Mouse (Mus musculus) CH12.LX (cell line): ENCODE results near the gene H2-DMa.

ENCODE experiments used
- CTCF ChIP-seq, 2 experiments: IDR thresholded peaks in 1 of 2; conservative IDR thresholded peaks in 1 of 2; 2 replicates each; pipeline ENCODE4 v1.5.1; 2011 to 2012; ENCODE audit warnings: low read depth in 2 of 2, low read length in 2 of 2, improper control_type of control experiment in 1 of 2, inconsistent platforms in 1 of 2, mild to moderate bottlenecking in 1 of 2, moderate library complexity in 1 of 2
- EP300 ChIP-seq: IDR thresholded peaks from 2 replicates; pipeline ENCODE4 v1.6.1; 2011; ENCODE audit warnings: low read length, improper control_type of control experiment
- ETS1 ChIP-seq: conservative IDR thresholded peaks from 2 replicates; pipeline ENCODE4 v1.6.1; 2012; ENCODE audit warnings: low read depth, mild to moderate bottlenecking, inconsistent platforms, low read length, improper control_type of control experiment, moderate library complexity
- GABPA ChIP-seq: IDR thresholded peaks from 2 replicates; pipeline ENCODE4 v1.6.1; 2012; ENCODE audit warnings: low read depth, low read length, improper control_type of control experiment, inconsistent platforms; ENCODE audit not compliant: insufficient replicate concordance
- HCFC1 ChIP-seq: IDR thresholded peaks from 2 replicates; pipeline ENCODE4 v1.6.1; 2012; ENCODE audit warnings: low read depth, mild to moderate bottlenecking, inconsistent platforms, low read length, improper control_type of control experiment
- IRF4 ChIP-seq: IDR thresholded peaks from 2 replicates; pipeline ENCODE4 v1.6.1; 2014; ENCODE audit warnings: low read depth, mild to moderate bottlenecking, inconsistent platforms, low read length, improper control_type of control experiment
- MAZ ChIP-seq: IDR thresholded peaks from 2 replicates; pipeline ENCODE4 v1.6.1; 2012; ENCODE audit warnings: low read depth, mild to moderate bottlenecking, inconsistent platforms, low read length, improper control_type of control experiment, moderate library complexity
- MYC ChIP-seq: IDR thresholded peaks from 2 replicates; pipeline ENCODE4 v1.6.1; 2011; ENCODE audit warnings: low read depth, mild to moderate bottlenecking, improper control_type of control experiment, low read length
- POLR2A ChIP-seq: IDR thresholded peaks from 2 replicates; pipeline ENCODE4 v1.6.1; 2011; ENCODE audit warnings: low read depth, mild to moderate bottlenecking, improper control_type of control experiment, low read length
- POLR2AphosphoS2 ChIP-seq: IDR thresholded peaks from 2 replicates; pipeline ENCODE4 v1.6.1; 2011; ENCODE audit warnings: low read depth, low read length, improper control_type of control experiment
- TBP ChIP-seq: conservative IDR thresholded peaks from 2 replicates; pipeline ENCODE4 v1.6.1; 2011; ENCODE audit warnings: low read depth, low read length, improper control_type of control experiment
- USF1 ChIP-seq: IDR thresholded peaks from 2 replicates; pipeline ENCODE4 v1.6.1; 2014; ENCODE audit warnings: low read depth, mild to moderate bottlenecking, inconsistent platforms, low read length, improper control_type of control experiment
- ZMIZ1 ChIP-seq: IDR thresholded peaks from 2 replicates; pipeline ENCODE4 v1.6.1; 2012; ENCODE audit warnings: low read depth, mild to moderate bottlenecking, inconsistent platforms, low read length, improper control_type of control experiment

DNA sequence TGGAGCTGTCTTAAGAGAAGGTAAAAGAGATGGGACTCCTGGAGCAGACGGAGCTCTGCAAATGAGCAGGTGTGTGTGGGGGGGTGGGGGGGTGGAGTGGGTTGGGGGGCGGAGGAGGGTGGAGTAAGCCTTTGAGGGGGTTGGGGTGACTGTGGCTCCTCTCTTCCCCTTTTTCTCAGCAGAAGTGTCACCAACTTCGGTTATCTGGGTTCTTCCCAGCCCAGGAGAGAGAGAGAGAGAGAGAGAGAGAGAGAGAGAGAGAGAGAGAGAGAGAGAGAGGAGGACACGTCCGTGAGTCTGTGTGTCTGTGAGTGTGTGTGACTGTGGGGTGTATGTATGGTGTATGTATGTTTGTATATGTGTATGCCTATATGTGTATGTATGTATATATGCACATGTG, 24.1 kb downstream of the H2-DMa start:
- no peak for TF ChIP-seq POLR2AphosphoS2
- no peak for TF ChIP-seq CTCF (conservative IDR thresholded peaks at IDR 0.05 in 1 of 2, IDR thresholded peaks at IDR 0.05 in 1 of 2; ENCODE audit: low read depth in 2 of 2, low read length in 2 of 2)
- TF ChIP-seq POLR2A, result no peak
- TF ChIP-seq TBP, result no peak
- TF ChIP-seq EP300, result no peak
- no peak for TF ChIP-seq HCFC1
- TF ChIP-seq MAZ, result no peak
- no peak for TF ChIP-seq IRF4
- no peak for TF ChIP-seq ETS1
- TF ChIP-seq ZMIZ1, result no peak
- no peak for TF ChIP-seq GABPA
- TF ChIP-seq USF1, result no peak
- no peak for TF ChIP-seq MYC
